Mouse (Mus musculus): ENCODE measurements around the gene Cyp4f17.

- no peak for TF ChIP-seq CTCF (IDR thresholded peaks at IDR 0.05; ENCODE audit: low read depth, low read length)
- no peak for TF ChIP-seq POLR2A (IDR thresholded peaks at IDR 0.05; ENCODE audit: borderline replicate concordance, low read depth, low read length)
These were observed 28.2 kb downstream of the Cyp4f17 start for GRCm38 (mm10) chr17:32534068-32534467.

Measured in bone marrow macrophage, adult 2 months (primary cell).